Mouse (Mus musculus): ENCODE measurements around the gene Cyp27b1. TPM values are rescaled to one million over a fixed set of nuclear protein-coding genes. Genes with fewer than 3 reads are reported as not detected.
A peak's percentile ranks its signal among the peaks of the same experiment; 100 is the strongest.

The Cyp27b1 gene
- polyA plus RNA-seq, 1 experiment: 0.29 TPM

- peak in 1 of 2 experiments; percentile 14 for DNase-seq
- peaks cover 2% of the 10 kb centered on the region; the same call in 1 of the 2 replicates for H3K27me3 ChIP-seq (ENCODE audit: control insufficient read depth, insufficient read depth, low read length)
- H3K4me3 ChIP-seq (replicated peaks; ENCODE audit: insufficient read depth, low read depth, low read length): no peak overlapping the region
- H3K27ac ChIP-seq (ENCODE audit: insufficient read depth, low read length): no peak overlapping the region
- WGBS: 42% methylated on average over 4 of the region's 4 CpGs
- no peaks in the 10 kb centered on the region; the same call in 1 of the 2 replicates for H3K4me1 ChIP-seq (ENCODE audit: control insufficient read depth, insufficient read depth, low read length)
- TF ChIP-seq CTCF (IDR thresholded peaks at IDR 0.05; ENCODE audit: borderline replicate concordance, insufficient read depth, low read depth, low read length): no peak
- no peak for TF ChIP-seq POLR2A (IDR thresholded peaks at IDR 0.05; ENCODE audit: borderline replicate concordance, insufficient read depth, low read length)
Measured at GRCm38 (mm10) chr10:127054646-127055045, 6.6 kb downstream of the Cyp27b1 start.

GRCm38 (mm10) chr10:127055406-127055805 lies 7.4 kb downstream of the Cyp27b1 start:
- no peak for DNase-seq
- TF ChIP-seq POLR2A (IDR thresholded peaks at IDR 0.05; ENCODE audit: borderline replicate concordance, insufficient read depth, low read length) (no peak), CTCF (IDR thresholded peaks at IDR 0.05; ENCODE audit: borderline replicate concordance, insufficient read depth, low read depth, low read length) (no peak)
- 91% methylated on average over 8 of the region's 8 CpGs for WGBS
- H3K27ac ChIP-seq (ENCODE audit: insufficient read depth, low read length): no peak overlapping the region
- no peak overlapping the region for H3K4me3 ChIP-seq (replicated peaks; ENCODE audit: insufficient read depth, low read depth, low read length)
- H3K27me3 ChIP-seq (ENCODE audit: control insufficient read depth, insufficient read depth, low read length): peaks cover 2% of the 10 kb centered on the region; the same call in 1 of the 2 replicates
- no peaks in the 10 kb centered on the region; the same call in 1 of the 2 replicates for H3K4me1 ChIP-seq (ENCODE audit: control insufficient read depth, insufficient read depth, low read length)

GRCm38 (mm10) chr10:127056490-127056889 lies 8.4 kb downstream of the Cyp27b1 start:
- whole genome bisulfite sequencing: 85% methylated on average over 20 of the region's 20 CpGs
- TF ChIP-seq CTCF (IDR thresholded peaks at IDR 0.05; ENCODE audit: borderline replicate concordance, insufficient read depth, low read depth, low read length): no peak
- TF ChIP-seq POLR2A (IDR thresholded peaks at IDR 0.05; ENCODE audit: borderline replicate concordance, insufficient read depth, low read length): no peak
- DNase-seq: peak in 1 of 2 experiments; percentile 12

GRCm38 (mm10) chr10:127058161-127058560 lies 10.1 kb downstream of the Cyp27b1 start:
- Histone ChIP-seq H3K27me3 (ENCODE audit: control insufficient read depth, insufficient read depth, low read length) (no peaks in the 10 kb centered on the region), H3K4me3 (replicated peaks; ENCODE audit: insufficient read depth, low read depth, low read length) (peak overlapping the region; percentile 61), H3K27ac (ENCODE audit: insufficient read depth, low read length) (no peak overlapping the region), H3K4me1 (ENCODE audit: control insufficient read depth, insufficient read depth, low read length) (no peaks in the 10 kb centered on the region; the same call in 1 of the 2 replicates)
- TF ChIP-seq POLR2A (IDR thresholded peaks at IDR 0.05; ENCODE audit: borderline replicate concordance, insufficient read depth, low read length) (no peak), CTCF (IDR thresholded peaks at IDR 0.05; ENCODE audit: borderline replicate concordance, insufficient read depth, low read depth, low read length) (peak; percentile 93)
- DNase-seq: peak; percentile 74 to 83
- WGBS: under 1% methylated on average over 9 of the region's 9 CpGs

More at GRCm38 (mm10) chr10:127056490-127056889, 8.4 kb downstream of the Cyp27b1 start:
- Histone ChIP-seq H3K27me3 (ENCODE audit: control insufficient read depth, insufficient read depth, low read length) (no peaks in the 10 kb centered on the region), H3K4me1 (ENCODE audit: control insufficient read depth, insufficient read depth, low read length) (no peaks in the 10 kb centered on the region; the same call in 1 of the 2 replicates), H3K4me3 (replicated peaks; ENCODE audit: insufficient read depth, low read depth, low read length) (no peak overlapping the region), H3K27ac (ENCODE audit: insufficient read depth, low read length) (no peak overlapping the region)

- H3K27ac ChIP-seq (ENCODE audit: insufficient read depth, low read length): no peak overlapping the region
- peak overlapping the region; percentile 61 for H3K4me3 ChIP-seq (replicated peaks; ENCODE audit: insufficient read depth, low read depth, low read length)
- no peaks in the 10 kb centered on the region for H3K27me3 ChIP-seq (ENCODE audit: control insufficient read depth, insufficient read depth, low read length)
- no peaks in the 10 kb centered on the region; the same call in 1 of the 2 replicates for H3K4me1 ChIP-seq (ENCODE audit: control insufficient read depth, insufficient read depth, low read length)
- 2% methylated on average over 8 of the region's 8 CpGs for WGBS
- peak in 1 of 2 experiments; percentile 38 for DNase-seq
- no peak for TF ChIP-seq POLR2A (IDR thresholded peaks at IDR 0.05; ENCODE audit: borderline replicate concordance, insufficient read depth, low read length)
- TF ChIP-seq CTCF (IDR thresholded peaks at IDR 0.05; ENCODE audit: borderline replicate concordance, insufficient read depth, low read depth, low read length): no peak
Measured at GRCm38 (mm10) chr10:127058708-127059107, 10.7 kb downstream of the Cyp27b1 start.

- peak in 1 of 2 experiments; percentile 45 for DNase-seq
Measured at GRCm38 (mm10) chr10:127059174-127059967, 11.3 kb downstream of the Cyp27b1 start.

GRCm38 (mm10) chr10:127059968-127060916 lies 12.2 kb downstream of the Cyp27b1 start, which contains the start of gene March9:
TSS of gene March9 (minus strand) at chr10:127060184.
- Histone ChIP-seq H3K27ac (ENCODE audit: insufficient read depth, low read length) (peak within 1 kb of the TSS; percentile 9; the same call in 1 of the 2 replicates), H3K27me3 (ENCODE audit: control insufficient read depth, insufficient read depth, low read length) (no peaks in the 10 kb centered on the region), H3K4me1 (ENCODE audit: control insufficient read depth, insufficient read depth, low read length) (peaks cover 5% of the 10 kb centered on the region; the same call in 1 of the 2 replicates), H3K4me3 (replicated peaks; ENCODE audit: insufficient read depth, low read depth, low read length) (peak within 1 kb of the TSS; percentile 87)
- WGBS: 1% methylated on average over 47 of the region's 72 CpGs
- DNase-seq: peak; percentile 88 to 93
- TF ChIP-seq POLR2A (IDR thresholded peaks at IDR 0.05; ENCODE audit: borderline replicate concordance, insufficient read depth, low read length) (no peak), CTCF (IDR thresholded peaks at IDR 0.05; ENCODE audit: borderline replicate concordance, insufficient read depth, low read depth, low read length) (no peak)

More at GRCm38 (mm10) chr10:127059174-127059967, 11.3 kb downstream of the Cyp27b1 start:
- 2% methylated on average over 71 of the region's 92 CpGs for WGBS
- H3K27ac ChIP-seq (ENCODE audit: insufficient read depth, low read length): no peak overlapping the region
- H3K27me3 ChIP-seq (ENCODE audit: control insufficient read depth, insufficient read depth, low read length): no peaks in the 10 kb centered on the region
- peak overlapping the region; percentile 61 for H3K4me3 ChIP-seq (replicated peaks; ENCODE audit: insufficient read depth, low read depth, low read length)
- H3K4me1 ChIP-seq (ENCODE audit: control insufficient read depth, insufficient read depth, low read length): peaks cover 2% of the 10 kb centered on the region; the same call in 1 of the 2 replicates
- TF ChIP-seq POLR2A (IDR thresholded peaks at IDR 0.05; ENCODE audit: borderline replicate concordance, insufficient read depth, low read length) (no peak), CTCF (IDR thresholded peaks at IDR 0.05; ENCODE audit: borderline replicate concordance, insufficient read depth, low read depth, low read length) (no peak)
